Comparison of ENCODE assay signal across 9 mouse cellular contexts in the genomic region with DNA sequence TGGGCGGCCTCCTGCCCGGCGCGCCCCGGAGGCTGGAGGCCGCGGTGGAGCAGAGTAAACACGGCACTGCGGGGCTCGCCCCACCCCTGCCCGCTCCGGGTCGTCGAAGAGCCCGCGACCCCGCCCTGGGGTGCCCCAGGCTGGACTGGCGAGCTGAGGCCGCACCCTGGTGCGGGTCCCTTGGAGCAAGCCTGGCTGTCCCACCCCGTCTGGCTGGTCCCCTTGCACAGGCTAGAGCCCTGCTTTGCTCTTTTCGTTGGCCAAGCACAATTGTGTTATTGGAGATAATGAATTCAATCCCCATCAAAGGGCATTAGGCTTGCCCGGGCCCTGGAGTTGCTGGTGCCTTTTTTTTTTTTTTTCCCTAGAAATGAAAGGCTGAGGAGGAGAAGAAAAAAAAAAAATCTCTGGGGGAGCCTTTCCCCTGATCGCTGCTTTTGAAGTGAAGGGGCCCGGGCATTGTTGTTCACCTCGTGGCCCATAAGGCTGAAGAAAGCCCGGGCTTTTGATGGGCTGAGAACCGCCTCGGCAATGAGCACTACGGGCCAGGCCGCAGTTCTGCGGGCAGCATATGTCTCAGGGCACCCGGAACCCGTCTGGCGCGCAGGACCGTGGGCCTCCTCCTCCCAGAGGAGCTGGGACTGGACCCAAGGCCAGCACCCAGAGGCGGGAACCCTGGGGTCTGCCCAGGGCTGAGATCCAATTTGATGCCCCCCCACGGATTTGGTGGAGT. TPM values are rescaled to one million over a fixed set of nuclear protein-coding genes. Genes with fewer than 3 reads are reported as not detected.
DNase-seq lines count a peak whose midpoint lies in the region; ATAC-seq lines count a peak whose summit lies in the region.
"Had no signal": no experiment of that assay in that cellular context is flagged by ENCODE, and none has a peak within 500 bp of the region (broad histone marks: within the 10 kb centered on the region; RNA-seq: fewer than 3 reads in every experiment).

No protein-coding gene starts in this region.

- peak overlapping the region; percentile 36 for H3K4me3 ChIP-seq in intestine, embryonic 16.5 days (ENCODE audit: low read length)

- WGBS in intestine, embryonic 16.5 days, result 1% methylated on average over 33 of the region's 39 CpGs

- H3K4me1 ChIP-seq in intestine, embryonic 16.5 days (ENCODE audit: control insufficient read depth, insufficient read depth, low read length), result 0 out of 2 replicates have a peak, but pooled peaks cover 2% of the 10 kb centered on the region

- H3K27ac ChIP-seq in intestine, embryonic 16.5 days (ENCODE audit: low read length), result peak overlapping the region; percentile 92

- DNase-seq in urinary bladder, postnatal 36 days (ENCODE audit: low spot score in 2 of 2), result peak; percentile 52 to 56
- DNase-seq in urinary bladder, postnatal 4 days (ENCODE audit: low spot score in 2 of 2), result no peak
- peak; percentile 36 to 68 for DNase-seq in lung, postnatal 4 days
- no peak for DNase-seq in testis, postnatal 10 days (ENCODE audit: low spot score)
- no peak for DNase-seq in thymus, postnatal 36 days
- no peak for DNase-seq in cerebellum, adult 11 months
- no peak for DNase-seq in layer of hippocampus, adult 9-10 months (ENCODE audit: low spot score)

- no peaks in the 10 kb centered on the region for H3K36me3 ChIP-seq in intestine, embryonic 16.5 days (ENCODE audit: control insufficient read depth, insufficient read depth, low read length)

- peak overlapping the region; percentile 60 for H3K4me2 ChIP-seq in intestine, embryonic 16.5 days (ENCODE audit: low read depth, low read length)

- no peaks in the 10 kb centered on the region for H3K9me3 ChIP-seq in intestine, embryonic 16.5 days (ENCODE audit: control insufficient read depth, low read length)

- peak overlapping the region; percentile 67 for H3K9ac ChIP-seq in intestine, embryonic 16.5 days (ENCODE audit: low read depth, low read length)

- ATAC-seq in intestine, embryonic 16.5 days, result peak; percentile 77
- ATAC-seq: Patski had no signal

- H3K27me3 ChIP-seq in intestine, embryonic 16.5 days (replicated peaks; ENCODE audit: control insufficient read depth, insufficient read depth, low read length), result peaks cover 26% of the 10 kb centered on the region

RNA-seq across cellular contexts. Expression of a gene that starts 11.7 kb away (rescaled TPM):
- polyA plus RNA-seq in intestine, embryonic 16.5 days (2015; fragmentation: Nextera tagmentation; extraction: Ambion mirVana), result 2.9 and 3.3 TPM in 2 replicates

RNA-seq across cellular contexts. Expression of a gene that starts 28.9 kb away (rescaled TPM):
- 0.50 and 0.81 TPM in 2 replicates for polyA plus RNA-seq in intestine, embryonic 16.5 days (2015; fragmentation: Nextera tagmentation; extraction: Ambion mirVana)

Comparison
In these comparisons a context has a peak if more than half of its experiments do, and no peak if none do; other contexts are left out.
1. DNase-seq: peak in urinary bladder, postnatal 36 days (2 of 2) and lung, postnatal 4 days (2 of 2); none in urinary bladder, postnatal 4 days (0 of 2), testis, postnatal 10 days (single experiment), thymus, postnatal 36 days (0 of 2), cerebellum, adult 11 months (single experiment) and layer of hippocampus, adult 9-10 months (single experiment).